Mouse (Mus musculus): ENCODE measurements around the gene Asb15. TPM values are rescaled to one million over a fixed set of nuclear protein-coding genes. Genes with fewer than 3 reads are reported as not detected.
A peak's percentile ranks its signal among the peaks of the same experiment; 100 is the strongest.

The Asb15 gene
- total RNA-seq (2014; rRNA removed) (0.11 and 0.31 TPM in 2 replicates), polyA plus RNA-seq (2015; fragmentation: Nextera tagmentation; extraction: Ambion mirVana) (0.11 and 0.24 TPM in 2 replicates)

- Histone ChIP-seq H3K9me3 (ENCODE audit: low read length) (no peaks in the 10 kb centered on the region), H3K4me2 (ENCODE audit: low read depth, low read length) (peak within 1 kb of the TSS; percentile 82), H3K4me1 (ENCODE audit: insufficient read depth, low read length) (peaks cover 8% of the 10 kb centered on the region; the same call in 1 of the 2 replicates), H3K27ac (peak within 1 kb of the TSS; percentile 56), H3K9ac (replicated peaks; ENCODE audit: low read length) (peak within 1 kb of the TSS; percentile 64), H3K36me3 (ENCODE audit: insufficient read depth, low read length) (peaks cover 5% of the 10 kb centered on the region; the same call in 1 of the 2 replicates), H3K27me3 (ENCODE audit: insufficient read depth, low read length) (no peaks in the 10 kb centered on the region), H3K4me3 (ENCODE audit: low read length) (peak within 1 kb of the TSS; percentile 49)
- WGBS: 47% methylated on average over 2 of the region's 2 CpGs
- ATAC-seq: no peak; the same call in 1 of the 2 replicates
- DNase-seq (ENCODE audit: low spot score): no peak
- no peak for TF ChIP-seq CTCF (IDR thresholded peaks at IDR 0.05; ENCODE audit: low read depth)
Observed at GRCm38 (mm10) chr6:24528064-24528243, at the start of gene Asb15. Asb15 (plus strand) TSS chr6:24528144.

- H3K4me3 ChIP-seq (ENCODE audit: low read length): no peak overlapping the region
- no peak for TF ChIP-seq CTCF (IDR thresholded peaks at IDR 0.05; ENCODE audit: low read depth)
- no peaks in the 10 kb centered on the region for H3K9me3 ChIP-seq (ENCODE audit: low read length)
- no peak overlapping the region for H3K4me2 ChIP-seq (ENCODE audit: low read depth, low read length)
- H3K36me3 ChIP-seq (ENCODE audit: insufficient read depth, low read length): no peaks in the 10 kb centered on the region
- H3K27ac ChIP-seq: no peak overlapping the region
- H3K27me3 ChIP-seq (ENCODE audit: insufficient read depth, low read length): no peaks in the 10 kb centered on the region
- no peak overlapping the region for H3K9ac ChIP-seq (replicated peaks; ENCODE audit: low read length)
- H3K4me1 ChIP-seq (ENCODE audit: insufficient read depth, low read length): no peaks in the 10 kb centered on the region
- 84% methylated on average over 5 of the region's 5 CpGs for WGBS
- ATAC-seq (no peak), DNase-seq (ENCODE audit: low spot score) (no peak)
Observed at GRCm38 (mm10) chr6:24486530-24486929, 41.4 kb upstream of the Asb15 start.

GRCm38 (mm10) chr6:24490341-24490740 is 37.6 kb upstream of the Asb15 start:
- no peaks in the 10 kb centered on the region for H3K27me3 ChIP-seq (ENCODE audit: insufficient read depth, low read length)
- TF ChIP-seq CTCF (IDR thresholded peaks at IDR 0.05; ENCODE audit: low read depth): peak; percentile 70
- WGBS: 12% methylated on average over 1 of the region's 1 CpGs
- H3K9ac ChIP-seq (replicated peaks; ENCODE audit: low read length): no peak overlapping the region
- H3K36me3 ChIP-seq (ENCODE audit: insufficient read depth, low read length): no peaks in the 10 kb centered on the region
- H3K4me3 ChIP-seq (ENCODE audit: low read length): no peak overlapping the region
- no peaks in the 10 kb centered on the region for H3K9me3 ChIP-seq (ENCODE audit: low read length)
- no peak overlapping the region for H3K27ac ChIP-seq
- DNase-seq (ENCODE audit: low spot score) (peak; percentile 63), ATAC-seq (no peak)
- H3K4me1 ChIP-seq (ENCODE audit: insufficient read depth, low read length): no peaks in the 10 kb centered on the region
- no peak overlapping the region for H3K4me2 ChIP-seq (ENCODE audit: low read depth, low read length)

- Histone ChIP-seq H3K4me3 (ENCODE audit: low read length) (no peak overlapping the region), H3K27ac (no peak overlapping the region), H3K9ac (replicated peaks; ENCODE audit: low read length) (no peak overlapping the region), H3K9me3 (ENCODE audit: low read length) (no peaks in the 10 kb centered on the region), H3K4me1 (ENCODE audit: insufficient read depth, low read length) (no peaks in the 10 kb centered on the region), H3K36me3 (ENCODE audit: insufficient read depth, low read length) (no peaks in the 10 kb centered on the region), H3K27me3 (ENCODE audit: insufficient read depth, low read length) (no peaks in the 10 kb centered on the region), H3K4me2 (ENCODE audit: low read depth, low read length) (no peak overlapping the region)
- DNase-seq (ENCODE audit: low spot score) (peak; percentile 45), ATAC-seq (no peak)
- 40% methylated on average over 2 of the region's 2 CpGs for WGBS
- TF ChIP-seq CTCF (IDR thresholded peaks at IDR 0.05; ENCODE audit: low read depth): no peak
Observed at GRCm38 (mm10) chr6:24504141-24504540, 23.8 kb upstream of the Asb15 start.

GRCm38 (mm10) chr6:24514552-24515284 is 13.2 kb upstream of the Asb15 start, which contains the start of gene Iqub:
Iqub (minus strand) TSS chr6:24515067.
- peak; percentile 94 for ATAC-seq
- peaks cover 9% of the 10 kb centered on the region for H3K36me3 ChIP-seq (ENCODE audit: insufficient read depth, low read length)
- peak; percentile 88 for DNase-seq (ENCODE audit: low spot score)
- H3K27me3 ChIP-seq (ENCODE audit: insufficient read depth, low read length): no peaks in the 10 kb centered on the region
- peak; percentile 26; the same call in 1 of the 2 replicates for TF ChIP-seq CTCF (IDR thresholded peaks at IDR 0.05; ENCODE audit: low read depth)
- H3K9me3 ChIP-seq (ENCODE audit: low read length): no peaks in the 10 kb centered on the region
- H3K9ac ChIP-seq (replicated peaks; ENCODE audit: low read length): 0 out of 2 replicates have a peak within 1 kb of the TSS, but pooled peaks have one; percentile 2
- H3K4me2 ChIP-seq (ENCODE audit: low read depth, low read length): peak within 1 kb of the TSS; percentile 43
- WGBS: 16% methylated on average over 13 of the region's 13 CpGs
- no peak within 1 kb of the TSS for H3K27ac ChIP-seq
- peaks cover 10% of the 10 kb centered on the region for H3K4me1 ChIP-seq (ENCODE audit: insufficient read depth, low read length)
- H3K4me3 ChIP-seq (ENCODE audit: low read length): peak within 1 kb of the TSS; percentile 15; the same call in 1 of the 2 replicates

- peak; percentile 77 for DNase-seq (ENCODE audit: low spot score)
- H3K4me1 ChIP-seq (ENCODE audit: insufficient read depth, low read length): peaks cover 10% of the 10 kb centered on the region
- no peak overlapping the region for H3K9ac ChIP-seq (replicated peaks; ENCODE audit: low read length)
- WGBS: 43% methylated on average over 2 of the region's 2 CpGs
- peak; percentile 64; the same call in 1 of the 2 replicates for ATAC-seq
- TF ChIP-seq CTCF (IDR thresholded peaks at IDR 0.05; ENCODE audit: low read depth): peak; percentile 74
- no peaks in the 10 kb centered on the region for H3K9me3 ChIP-seq (ENCODE audit: low read length)
- no peak overlapping the region for H3K4me2 ChIP-seq (ENCODE audit: low read depth, low read length)
- peaks cover 15% of the 10 kb centered on the region for H3K36me3 ChIP-seq (ENCODE audit: insufficient read depth, low read length)
- H3K27ac ChIP-seq: no peak overlapping the region
- no peak overlapping the region for H3K4me3 ChIP-seq (ENCODE audit: low read length)
- no peaks in the 10 kb centered on the region for H3K27me3 ChIP-seq (ENCODE audit: insufficient read depth, low read length)
Observed at GRCm38 (mm10) chr6:24516197-24516596, 11.7 kb upstream of the Asb15 start.

GRCm38 (mm10) chr6:24525705-24526104 is 2.2 kb upstream of the Asb15 start:
- H3K36me3 ChIP-seq (ENCODE audit: insufficient read depth, low read length): peaks cover 18% of the 10 kb centered on the region
- no peak for TF ChIP-seq CTCF (IDR thresholded peaks at IDR 0.05; ENCODE audit: low read depth)
- DNase-seq (ENCODE audit: low spot score) (no peak), ATAC-seq (no peak)
- no peak overlapping the region for H3K27ac ChIP-seq
- H3K9me3 ChIP-seq (ENCODE audit: low read length): no peaks in the 10 kb centered on the region
- H3K9ac ChIP-seq (replicated peaks; ENCODE audit: low read length): no peak overlapping the region
- no peak overlapping the region for H3K4me3 ChIP-seq (ENCODE audit: low read length)
- peaks cover 7% of the 10 kb centered on the region; the same call in 1 of the 2 replicates for H3K4me1 ChIP-seq (ENCODE audit: insufficient read depth, low read length)
- H3K27me3 ChIP-seq (ENCODE audit: insufficient read depth, low read length): no peaks in the 10 kb centered on the region
- WGBS: 93% methylated on average over 3 of the region's 3 CpGs
- H3K4me2 ChIP-seq (ENCODE audit: low read depth, low read length): no peak overlapping the region

Data from hindbrain, postnatal 0 days (tissue).